Mouse (Mus musculus): Measurements from ENCODE around the gene Naa38. TPM values are rescaled to one million over a fixed set of nuclear protein-coding genes. Genes with fewer than 3 reads are reported as not detected.

Naa38 gene
- total RNA-seq, 2 experiments from 2014 or later = 84.2 to 85.7 TPM

Other genes starting within 250 kb of the Naa38 start
- gene Alox12b, start 238.5 kb upstream of the Naa38 start, total RNA-seq (2021) = under 1 TPM; 0.45 to 0.69 TPM
- 1 to 10 TPM; 3.5 to 3.6 TPM for gene Alox8, start 197.6 kb upstream of the Naa38 start, total RNA-seq (2021)
- gene Gucy2e, start 158.5 kb upstream of the Naa38 start, total RNA-seq (2021) = under 1 TPM; 0.49 to 0.71 TPM
- 10 to 100 TPM; 13.2 to 15.0 TPM for gene Cntrob, start 71.7 kb upstream of the Naa38 start, total RNA-seq (2021)
- gene Trappc1, start 71.5 kb upstream of the Naa38 start, total RNA-seq (2021) = 10 to 100 TPM; 68.9 to 69.5 TPM
- gene Kcnab3, start 69.2 kb upstream of the Naa38 start, total RNA-seq (2021) = 10 to 100 TPM; 12.3 to 17.9 TPM
- gene Rnf227, start 55.0 kb upstream of the Naa38 start, total RNA-seq (2021) = 10 to 100 TPM; 74.8 to 82.8 TPM
- 100 to 1,000 TPM; 525 to 527 TPM for gene Chd3, start 26.1 kb upstream of the Naa38 start, total RNA-seq (2021)
- gene Cyb5d1, start 144 bp downstream of the Naa38 start, total RNA-seq (2021) = 10 to 100 TPM; 37.9 to 39.8 TPM
- 1 to 10 TPM; 2.8 to 3.0 TPM for gene Tmem88, start 2.7 kb downstream of the Naa38 start, total RNA-seq (2021)
- 10 to 100 TPM; 42.7 to 43.9 TPM for gene Kdm6b, start 18.2 kb downstream of the Naa38 start, total RNA-seq (2021)
- 1 to 10 TPM; 4.2 to 5.7 TPM for gene Dnah2, start 153.6 kb downstream of the Naa38 start, total RNA-seq (2021)
- gene Efnb3, start 164.7 kb downstream of the Naa38 start, total RNA-seq (2021) = 100 to 1,000 TPM; 147 to 154 TPM
- 1 to 10 TPM; 6.3 to 7.6 TPM for gene Wrap53, start 184.8 kb downstream of the Naa38 start, total RNA-seq (2021)
- 10 to 100 TPM; 20.5 to 26.1 TPM for gene Trp53, start 184.9 kb downstream of the Naa38 start, total RNA-seq (2021)
- gene Atp1b2, start 210.5 kb downstream of the Naa38 start, total RNA-seq (2021) = 100 to 1,000 TPM; 395 to 416 TPM
- gene Shbg, start 222.4 kb downstream of the Naa38 start, total RNA-seq (2021) = not detected
- gene Sat2, start 226.5 kb downstream of the Naa38 start, total RNA-seq (2021) = 10 to 100 TPM; 12.7 to 15.2 TPM
- 10 to 100 TPM; 92.0 to 99.4 TPM for gene Fxr2, start 237.5 kb downstream of the Naa38 start, total RNA-seq (2021)

All from left cerebral cortex, postnatal 10 days (tissue).